Mouse (Mus musculus) hindbrain, postnatal 0 days (tissue): ENCODE data around the gene Tap2. TPM values are rescaled to one million over a fixed set of nuclear protein-coding genes. Genes with fewer than 3 reads are reported as not detected.

Experiments
- ATAC-seq: fragments of 200-750 bp; cut with Nextera tagmentation; 2 replicates; pipeline ENCODE4 v1.8.0; 2017; ENCODE audit warnings: mild to moderate bottlenecking, moderate TSS enrichment, moderate library complexity
- DNase-seq: peaks from one replicate; pipeline ENCODE4 v3.0.0-alpha.2; 2015; ENCODE audit warnings: low spot score
- H3K27ac ChIP-seq: fragments of 300-500 bp; sonication (generic); 2 replicates; pipeline ENCODE4 v1.5.1; 2014; ENCODE audit warnings: mild to moderate bottlenecking
- H3K27me3 ChIP-seq: fragments of 300-500 bp; sonication (generic); 2 replicates; pipeline ENCODE4 v1.6.1; 2014; ENCODE audit warnings: low read length, mixed read lengths; ENCODE audit not compliant: insufficient read depth
- H3K36me3 ChIP-seq: fragments of 300-500 bp; sonication (generic); 2 replicates; pipeline ENCODE4 v1.6.1; 2014; ENCODE audit warnings: low read length, mixed read lengths; ENCODE audit not compliant: insufficient read depth
- H3K4me1 ChIP-seq: fragments of 300-500 bp; sonication (generic); 2 replicates; pipeline ENCODE4 v1.6.1; 2014; ENCODE audit warnings: antibody characterized with exemption, low read length, mixed read lengths; ENCODE audit not compliant: insufficient read depth
- H3K4me2 ChIP-seq: fragments of 300-500 bp; sonication (generic); 2 replicates; pipeline ENCODE4 v1.6.1; 2014; ENCODE audit warnings: low read depth, mild to moderate bottlenecking, low read length, moderate library complexity, mixed read lengths
- H3K4me3 ChIP-seq: fragments of 300-500 bp; sonication (generic); 2 replicates; pipeline ENCODE4 v1.5.1; 2014; ENCODE audit warnings: low read length
- H3K9ac ChIP-seq: fragments of 300-500 bp; sonication (generic); replicated peaks from 2 replicates; pipeline ENCODE4 v1.6.1; 2014; ENCODE audit warnings: mild to moderate bottlenecking, low read length, moderate library complexity, mixed read lengths
- H3K9me3 ChIP-seq: fragments of 300-500 bp; sonication (generic); 2 replicates; pipeline ENCODE4 v1.6.1; 2016; ENCODE audit warnings: low read length, mixed read lengths
- CTCF ChIP-seq: IDR thresholded peaks from 2 replicates; pipeline ENCODE4 v1.5.1; 2016; ENCODE audit warnings: antibody characterized with exemption, control low read depth, low read depth
- WGBS: fragments of 180-500 bp; shearing (Covaris S2); extraction: QIAGEN DNeasy Blood & Tissue Kit; methylation state at CpG from one replicate; pipeline ENCODE4 v1.1.7; 2014; 5-methylcytosine and 5-hydroxymethylcytosine counted together
- polyA plus RNA-seq: library from polyadenylated mRNA; unstranded; fragments of >200 nt; fragmentation: Nextera tagmentation; extraction: Ambion mirVana; gene quantifications from 2 replicates; pipeline ENCODE4 v1.2.1, GENCODE M21; 2015
- total RNA-seq: library from RNA; depleted of rRNA; stranded (reverse); fragments of >200 nt; gene quantifications from 2 replicates; pipeline ENCODE4 v1.2.3, GENCODE M21; 2014

The Tap2 gene
- total and polyA plus RNA-seq, 2 experiments from 2014 or later: 0.89 to 6.5 TPM

DNA sequence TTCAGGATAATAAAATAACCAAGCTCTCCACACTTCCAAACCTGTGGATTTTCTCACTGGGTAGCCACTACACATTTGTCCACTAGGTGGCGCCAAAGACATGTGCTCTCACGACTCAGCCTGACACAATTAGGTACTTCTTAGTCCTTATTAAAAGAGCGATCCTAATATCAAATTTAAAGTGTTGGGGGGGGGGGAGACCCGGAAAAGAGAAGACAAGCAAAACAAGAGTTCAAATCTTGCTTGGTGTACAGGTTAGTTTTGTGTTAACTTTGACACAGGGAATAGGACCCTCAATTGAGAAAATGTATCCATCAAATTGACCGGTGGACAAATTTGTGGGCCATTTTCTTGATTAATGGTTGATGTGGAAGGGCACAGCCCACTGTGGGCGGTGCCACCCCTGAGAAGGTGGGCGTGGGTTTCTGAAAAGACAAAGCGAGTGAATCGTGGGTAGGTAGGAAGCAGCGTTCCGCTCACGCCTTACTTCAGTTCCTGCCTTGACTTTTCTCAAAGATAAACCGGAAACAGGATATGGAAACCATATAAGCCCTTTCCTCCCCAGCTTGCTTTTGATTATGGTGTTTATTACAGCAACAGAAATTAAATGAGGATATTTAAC lies 32.3 kb upstream of the Tap2 start:
- no peak overlapping the region for H3K9ac ChIP-seq
- H3K9me3 ChIP-seq: 0 out of 2 replicates have a peak, but pooled peaks cover 3% of the 10 kb centered on the region
- DNase-seq (peak; percentile 89), ATAC-seq (0 out of 2 replicates have a peak, but pooled peaks have one; percentile 58)
- TF ChIP-seq CTCF: peak; percentile 95
- no peak overlapping the region for H3K4me2 ChIP-seq
- no peaks in the 10 kb centered on the region for H3K36me3 ChIP-seq
- WGBS: 40% methylated on average over 13 of the region's 13 CpGs
- H3K4me1 ChIP-seq: no peaks in the 10 kb centered on the region
- no peak overlapping the region for H3K4me3 ChIP-seq
- no peak overlapping the region for H3K27ac ChIP-seq
- no peaks in the 10 kb centered on the region for H3K27me3 ChIP-seq

DNA sequence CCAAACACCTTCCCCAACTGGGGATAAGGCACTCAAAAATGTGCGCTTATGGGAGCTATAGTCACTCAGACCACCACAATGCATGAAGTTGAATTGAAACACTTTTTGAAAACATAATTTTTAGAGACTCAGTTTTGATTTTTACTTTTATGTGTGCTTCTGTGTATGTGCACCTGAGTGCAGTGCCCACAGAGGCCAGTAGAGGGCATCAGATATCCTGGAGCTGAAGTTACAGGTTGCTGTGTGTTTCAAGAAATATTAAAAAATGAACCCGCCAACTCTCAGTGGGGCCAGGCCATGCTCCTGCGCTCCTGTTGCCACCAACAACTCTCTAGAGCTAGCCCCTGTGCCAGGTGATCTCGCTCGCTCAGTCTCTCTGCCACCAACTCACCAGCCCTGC lies 30.8 kb upstream of the Tap2 start:
- Histone ChIP-seq H3K4me1 (no peaks in the 10 kb centered on the region), H3K36me3 (no peaks in the 10 kb centered on the region), H3K4me3 (no peak overlapping the region), H3K9ac (no peak overlapping the region), H3K4me2 (no peak overlapping the region), H3K9me3 (0 out of 2 replicates have a peak, but pooled peaks cover 5% of the 10 kb centered on the region), H3K27me3 (no peaks in the 10 kb centered on the region), H3K27ac (no peak overlapping the region)
- WGBS: 95% methylated on average over 5 of the region's 5 CpGs
- no peak for TF ChIP-seq CTCF
- no peak for ATAC-seq
- no peak for DNase-seq

DNA sequence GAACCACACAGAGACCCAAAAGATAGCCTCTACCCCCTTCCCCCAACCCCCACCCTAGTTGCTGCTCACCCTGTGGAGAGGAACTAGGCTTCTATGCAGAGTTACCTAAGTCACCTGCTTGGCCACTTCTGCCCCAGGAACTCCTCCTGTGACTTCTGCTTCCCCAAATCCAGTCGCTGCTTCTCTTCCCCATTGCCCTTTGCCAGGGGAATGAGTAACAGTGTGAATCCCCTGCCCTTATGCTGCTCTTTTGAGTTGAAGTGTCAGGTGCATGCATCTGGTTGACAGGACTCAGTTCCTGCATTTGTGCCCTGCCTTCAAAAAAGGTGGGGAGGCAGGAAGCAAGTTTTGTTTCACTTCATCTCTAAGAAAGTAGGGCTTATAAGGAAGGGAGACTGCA lies 29.3 kb upstream of the Tap2 start:
- no peak for ATAC-seq
- H3K9me3 ChIP-seq: 0 out of 2 replicates have a peak, but pooled peaks cover 5% of the 10 kb centered on the region
- no peak for DNase-seq
- H3K36me3 ChIP-seq: no peaks in the 10 kb centered on the region
- H3K4me2 ChIP-seq: no peak overlapping the region
- no peak for TF ChIP-seq CTCF
- H3K27ac ChIP-seq: no peak overlapping the region
- WGBS: 78% methylated on average over 1 of the region's 1 CpGs
- H3K9ac ChIP-seq: no peak overlapping the region
- no peaks in the 10 kb centered on the region for H3K27me3 ChIP-seq
- H3K4me3 ChIP-seq: no peak overlapping the region
- H3K4me1 ChIP-seq: no peaks in the 10 kb centered on the region

DNA sequence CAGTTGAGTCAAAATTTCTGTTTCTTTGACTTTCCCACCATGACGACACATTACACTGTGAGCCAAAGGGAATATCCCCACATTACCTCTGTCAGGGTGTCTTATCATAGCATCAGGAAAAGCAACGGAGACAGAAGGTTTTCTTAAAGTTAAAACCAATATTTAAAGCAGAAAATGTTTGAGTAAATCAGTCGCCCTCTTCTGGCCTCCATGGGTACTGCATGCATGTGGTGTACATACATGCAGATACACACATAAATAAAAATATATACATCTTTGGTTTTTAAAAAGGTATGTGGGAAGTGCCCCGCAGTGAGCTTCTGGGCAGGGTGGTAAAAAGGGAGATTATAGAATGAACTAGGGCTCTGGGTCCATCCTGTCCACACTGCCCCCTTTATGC lies 26.1 kb upstream of the Tap2 start:
- no peak overlapping the region for H3K4me3 ChIP-seq
- no peak for DNase-seq
- no peaks in the 10 kb centered on the region for H3K4me1 ChIP-seq
- H3K9ac ChIP-seq: no peak overlapping the region
- H3K27ac ChIP-seq: no peak overlapping the region
- TF ChIP-seq CTCF: peak; percentile 26; the same call in 1 of the 2 replicates
- no peak overlapping the region for H3K4me2 ChIP-seq
- no peak for ATAC-seq
- H3K27me3 ChIP-seq: no peaks in the 10 kb centered on the region
- no peaks in the 10 kb centered on the region for H3K36me3 ChIP-seq
- WGBS: 73% methylated on average over 4 of the region's 4 CpGs
- 0 out of 2 replicates have a peak, but pooled peaks cover 5% of the 10 kb centered on the region for H3K9me3 ChIP-seq

DNA sequence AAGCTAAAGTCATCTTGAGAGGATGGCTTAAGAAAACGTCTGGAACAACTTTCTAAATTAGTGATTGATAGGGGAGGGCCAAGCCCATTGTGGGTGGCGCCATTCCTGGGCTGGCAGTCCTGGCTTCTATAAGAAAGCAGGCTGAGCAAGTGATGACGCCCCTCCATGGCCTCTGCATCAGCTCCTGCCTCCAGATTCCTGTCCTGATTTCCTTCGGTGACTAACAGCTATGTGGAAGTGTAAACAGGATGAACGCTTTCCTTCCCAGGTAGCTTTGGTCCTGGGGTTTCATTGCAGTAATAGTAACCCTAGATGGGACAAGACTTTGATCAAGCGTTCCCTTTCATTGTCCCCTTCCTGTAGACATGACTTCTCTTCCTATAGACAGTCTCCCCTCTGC lies 24.3 kb upstream of the Tap2 start:
- H3K4me1 ChIP-seq: no peaks in the 10 kb centered on the region
- DNase-seq: no peak
- no peaks in the 10 kb centered on the region for H3K36me3 ChIP-seq
- no peak for ATAC-seq
- no peak overlapping the region for H3K9ac ChIP-seq
- no peak overlapping the region for H3K27ac ChIP-seq
- 0 out of 2 replicates have a peak, but pooled peaks cover 2% of the 10 kb centered on the region for H3K9me3 ChIP-seq
- no peak overlapping the region for H3K4me3 ChIP-seq
- TF ChIP-seq CTCF: no peak
- H3K4me2 ChIP-seq: no peak overlapping the region
- WGBS: 69% methylated on average over 6 of the region's 6 CpGs
- H3K27me3 ChIP-seq: no peaks in the 10 kb centered on the region

DNA sequence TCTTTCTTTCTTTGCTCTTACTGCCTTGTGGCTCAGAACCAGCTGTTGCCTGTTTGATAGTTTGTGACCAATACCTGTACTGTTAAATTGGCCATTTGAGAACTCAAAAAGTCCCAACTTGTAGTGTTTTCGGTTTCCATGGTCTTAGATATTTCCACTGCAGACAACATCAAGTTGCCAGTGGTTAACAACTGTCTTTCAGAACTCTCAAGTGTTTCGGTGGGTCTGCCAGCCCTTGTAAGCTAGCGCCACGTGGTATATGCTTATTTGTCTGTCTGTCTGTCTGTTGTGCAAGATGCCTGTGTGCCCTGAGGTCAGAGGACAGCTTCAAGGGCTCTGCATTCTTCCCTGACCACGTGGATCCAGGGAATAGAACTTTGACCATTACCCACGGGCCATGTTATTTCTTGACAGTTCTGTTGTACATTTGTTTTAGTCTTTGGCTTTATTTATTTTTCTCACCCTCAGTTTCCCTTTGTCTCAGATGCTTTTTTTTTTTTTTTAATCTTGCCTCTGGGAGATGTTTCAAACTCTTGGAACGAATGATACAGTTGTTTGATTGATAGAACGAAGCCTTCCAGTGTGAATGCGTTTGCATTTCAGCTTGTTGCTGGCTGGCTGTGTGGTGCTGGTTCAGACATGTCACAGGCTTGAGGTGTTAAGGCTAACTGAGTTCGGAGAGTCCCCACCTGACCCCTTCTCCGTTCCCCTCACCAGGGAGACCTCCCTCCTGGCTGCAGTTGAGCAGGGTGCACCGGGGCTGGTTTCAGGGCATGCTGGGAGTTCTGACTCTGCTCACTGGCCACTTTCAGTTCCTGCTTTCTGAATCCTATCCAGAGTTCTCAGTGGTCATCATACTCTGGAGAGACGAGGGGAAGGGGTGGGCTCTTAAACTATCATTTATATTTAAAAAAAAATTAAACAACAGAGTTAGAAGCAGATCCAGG lies 23.1 kb upstream of the Tap2 start:
- DNase-seq (no peak), ATAC-seq (no peak)
- 0 out of 2 replicates have a peak, but pooled peaks cover 2% of the 10 kb centered on the region for H3K9me3 ChIP-seq
- H3K27me3 ChIP-seq: no peaks in the 10 kb centered on the region
- no peak overlapping the region for H3K4me2 ChIP-seq
- H3K4me1 ChIP-seq: no peaks in the 10 kb centered on the region
- H3K4me3 ChIP-seq: no peak overlapping the region
- no peak for TF ChIP-seq CTCF
- 70% methylated on average over 13 of the region's 13 CpGs for WGBS
- no peak overlapping the region for H3K9ac ChIP-seq
- H3K27ac ChIP-seq: no peak overlapping the region
- no peaks in the 10 kb centered on the region for H3K36me3 ChIP-seq
